Mouse (Mus musculus): Measurements from ENCODE around the gene Cntn2. TPM values are rescaled to one million over a fixed set of nuclear protein-coding genes. Genes with fewer than 3 reads are reported as not detected.
A peak's percentile ranks its signal among the peaks of the same experiment; 100 is the strongest.
"Not testable (repeated sequence)": the region's sequence is repeated elsewhere in the genome, so short reads cannot be mapped to it uniquely, and the experiment has no call there.

Cntn2 gene
- total RNA-seq, 2 experiments from 2014 or later: 0.04 to 0.18 TPM

- intact Hi-C loops (cut with DNase I; ENCODE audit: low total_unique reads): loop anchor here (5.0 kb wide), 1 partner anchor 48 kb away; no protein-coding TSS in a partner anchor
- not testable (repeated sequence) for DNase-seq
Observed at GRCm38 (mm10) chr1:132470031-132470430, 73.0 kb downstream of the Cntn2 start.

GRCm38 (mm10) chr1:132469519-132469918, 73.5 kb downstream of the Cntn2 start:
- no peak for DNase-seq
- intact Hi-C loops (cut with DNase I; ENCODE audit: low total_unique reads): loop anchor here (5.0 kb wide), 1 partner anchor 102 kb away; no protein-coding TSS in a partner anchor

- peak; percentile 9 for DNase-seq
- intact Hi-C loops (cut with DNase I; ENCODE audit: low total_unique reads): loop anchor here (5.0 kb wide), 1 partner anchor 102 kb away; no protein-coding TSS in a partner anchor
Observed at GRCm38 (mm10) chr1:132468926-132469325, 74.1 kb downstream of the Cntn2 start.

- intact Hi-C loops (cut with DNase I; ENCODE audit: low total_unique reads): loop anchor here (5.0 kb wide), 1 partner anchor 97 kb away; no protein-coding TSS in a partner anchor
Observed at GRCm38 (mm10) chr1:132464651-132465050, 78.4 kb downstream of the Cntn2 start.

More at GRCm38 (mm10) chr1:132464651-132465050, 78.4 kb downstream of the Cntn2 start:
- no peak for DNase-seq

Other genes with a start within 250 kb of the Cntn2 start
- under 1 TPM; 0.39 to 0.42 TPM for gene Klhdc8a, start 244.6 kb downstream of the Cntn2 start, total RNA-seq (2021)
- gene Nuak2, start 227.1 kb downstream of the Cntn2 start, total RNA-seq (2021): 1 to 10 TPM; 1.1 to 1.5 TPM
- 10 to 100 TPM; 19.4 to 22.9 TPM for gene Tmcc2, start 152.0 kb downstream of the Cntn2 start, total RNA-seq (2021)
- 10 to 100 TPM; 12.2 to 13.8 TPM for gene Dstyk, start 125.7 kb downstream of the Cntn2 start, total RNA-seq (2021)
- gene Rbbp5, start 65.9 kb downstream of the Cntn2 start, total RNA-seq (2021): 10 to 100 TPM; 17.1 to 17.4 TPM
- gene Tmem81, start 37.0 kb downstream of the Cntn2 start, total RNA-seq (2021): 1 to 10 TPM in 1 of 2 experiments, under 1 TPM in 1; 0.84 to 1.0 TPM
- 1 to 10 TPM in 1 of 2 experiments, under 1 TPM in 1; 0.64 to 2.4 TPM for gene Nfasc, start 198.5 kb upstream of the Cntn2 start, total RNA-seq (2021)